Mouse (Mus musculus): ENCODE measurements around the gene Ada.
A peak's percentile ranks its signal among the peaks of the same experiment; 100 is the strongest.

- TF ChIP-seq CTCF (conservative IDR thresholded peaks at IDR 0.05; ENCODE audit: insufficient read depth, insufficient read length, low read depth, low read length) (peak; percentile 78), POLR2A (IDR thresholded peaks at IDR 0.05; ENCODE audit: low read depth, low read length) (no peak)
These were observed 37.7 kb upstream of the Ada start for GRCm38 (mm10) chr2:163787709-163788108.
